Mouse (Mus musculus): Measurements from ENCODE around the gene Grid1.

The Grid1 gene

GRCm38 (mm10) chr14:35453702-35454101, 633.8 kb downstream of the Grid1 start:
- no peak for DNase-seq (ENCODE audit: low spot score)

DNA sequence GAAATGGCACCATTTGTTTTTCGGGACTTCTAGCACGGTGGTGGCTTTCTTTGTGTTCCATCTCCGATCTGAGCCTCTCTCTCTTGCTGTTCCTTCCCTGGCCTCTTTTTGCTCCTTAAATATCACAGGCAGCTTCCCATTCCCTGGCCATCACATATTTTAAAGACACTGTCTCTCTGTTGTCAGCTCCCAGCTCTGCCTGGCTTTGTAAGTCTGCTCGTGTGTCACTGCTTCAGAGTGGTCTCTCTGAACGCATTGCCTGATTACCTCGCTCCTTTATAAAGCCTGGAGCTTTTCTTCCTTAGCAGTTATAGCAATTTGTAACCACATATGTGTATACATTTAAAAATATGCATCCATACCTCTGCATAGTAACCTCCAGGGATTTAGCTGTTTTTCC, 648.3 kb downstream of the Grid1 start:
- DNase-seq (ENCODE audit: low spot score): no peak

- no peak for DNase-seq (ENCODE audit: low spot score)
Measured at GRCm38 (mm10) chr14:35486017-35486416, 666.1 kb downstream of the Grid1 start.

DNA sequence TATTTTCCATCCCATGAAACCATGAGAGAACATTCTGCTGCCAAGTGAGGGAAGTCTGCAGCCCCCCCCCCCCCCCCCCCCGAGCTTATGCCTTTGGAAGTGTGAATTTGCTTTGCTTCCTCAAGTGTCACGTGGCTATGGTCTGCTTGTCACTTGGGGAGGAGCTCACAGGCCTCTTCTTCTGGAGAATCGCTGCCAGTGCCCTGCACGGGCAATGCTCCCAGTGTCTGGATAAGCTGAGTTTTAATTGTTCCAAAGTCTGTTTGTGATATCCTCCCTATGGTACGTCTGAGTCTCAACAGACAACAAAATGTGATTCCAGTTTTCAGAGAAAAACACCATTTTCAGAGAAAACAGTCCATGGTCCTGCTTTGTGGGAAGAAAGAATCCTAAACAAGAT, 682.4 kb downstream of the Grid1 start:
- no peak for DNase-seq (ENCODE audit: low spot score)

GRCm38 (mm10) chr14:35519402-35519801, 699.5 kb downstream of the Grid1 start:
- no peak for DNase-seq (ENCODE audit: low spot score)

GRCm38 (mm10) chr14:35538835-35539234, 718.9 kb downstream of the Grid1 start:
- no peak for DNase-seq (ENCODE audit: low spot score)

DNA sequence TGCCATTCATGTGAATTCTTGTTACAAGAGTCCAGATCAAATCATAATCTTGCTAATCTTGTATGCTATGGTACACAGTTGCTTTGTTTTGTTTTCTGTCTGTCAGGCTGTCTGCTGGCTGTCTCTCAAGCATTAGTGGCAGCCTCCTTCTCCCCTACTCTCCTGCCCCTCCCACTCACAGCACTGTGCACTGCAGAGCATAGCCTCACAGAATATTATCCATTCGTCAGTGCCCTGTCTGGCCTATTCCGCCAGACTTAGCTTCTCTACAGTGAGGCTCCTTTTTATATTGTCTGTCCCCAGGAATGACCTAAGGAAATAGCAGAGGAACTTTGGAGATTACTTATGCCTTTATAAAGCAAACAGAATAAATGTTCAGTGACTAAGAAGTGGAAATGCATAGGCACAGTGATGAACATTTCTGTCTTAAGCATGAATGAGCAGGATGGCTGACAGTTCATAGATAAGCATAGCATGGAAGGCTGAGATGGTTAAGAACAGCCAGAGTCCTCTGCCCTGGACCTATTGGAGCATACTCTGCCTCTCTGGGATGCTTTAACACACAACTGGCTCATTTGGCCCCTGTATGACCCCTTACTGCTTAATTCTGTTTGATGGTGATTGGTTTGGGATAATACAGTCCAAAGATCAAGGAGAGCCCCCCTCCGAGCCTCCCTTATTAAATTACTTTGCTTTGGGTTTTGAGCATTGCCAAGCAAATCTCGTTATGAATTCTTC, 721.5 kb downstream of the Grid1 start:
- no peak for DNase-seq (ENCODE audit: low spot score)

GRCm38 (mm10) chr14:35541992-35542380, 722.1 kb downstream of the Grid1 start:
- no peak for DNase-seq (ENCODE audit: low spot score)

GRCm38 (mm10) chr14:35554288-35554687, 734.4 kb downstream of the Grid1 start:
- DNase-seq (ENCODE audit: low spot score): no peak

- DNase-seq (ENCODE audit: low spot score): no peak
Measured at GRCm38 (mm10) chr14:35561244-35561893, 741.5 kb downstream of the Grid1 start.

DNA sequence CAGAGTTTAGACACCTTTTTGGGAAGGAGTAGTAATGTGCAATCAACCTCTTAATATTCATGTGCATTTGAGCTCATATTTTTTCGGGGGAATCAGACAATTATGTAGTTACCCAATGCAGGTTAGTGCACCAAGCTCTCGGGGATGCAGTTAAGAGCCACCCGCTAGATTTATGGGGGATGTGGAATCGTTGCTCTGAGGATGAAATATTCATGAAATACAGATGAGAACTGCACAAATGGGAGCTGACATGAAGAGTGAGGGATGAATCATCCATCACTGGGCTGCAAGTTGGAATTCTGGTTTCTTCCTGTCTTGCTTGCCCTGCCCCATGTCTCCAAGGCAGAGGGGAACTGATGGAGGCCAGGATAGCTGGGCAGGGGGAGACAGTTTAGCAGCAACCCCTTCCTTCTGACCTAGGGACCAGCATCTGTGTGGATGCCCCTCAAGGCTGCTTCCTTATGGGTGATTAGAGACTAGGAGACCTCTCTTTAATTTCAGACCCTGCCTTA, 753.1 kb downstream of the Grid1 start:
- no peak for DNase-seq (ENCODE audit: low spot score)

- no peak for DNase-seq (ENCODE audit: low spot score)
Measured at GRCm38 (mm10) chr14:35574489-35574888, 754.6 kb downstream of the Grid1 start.

DNA sequence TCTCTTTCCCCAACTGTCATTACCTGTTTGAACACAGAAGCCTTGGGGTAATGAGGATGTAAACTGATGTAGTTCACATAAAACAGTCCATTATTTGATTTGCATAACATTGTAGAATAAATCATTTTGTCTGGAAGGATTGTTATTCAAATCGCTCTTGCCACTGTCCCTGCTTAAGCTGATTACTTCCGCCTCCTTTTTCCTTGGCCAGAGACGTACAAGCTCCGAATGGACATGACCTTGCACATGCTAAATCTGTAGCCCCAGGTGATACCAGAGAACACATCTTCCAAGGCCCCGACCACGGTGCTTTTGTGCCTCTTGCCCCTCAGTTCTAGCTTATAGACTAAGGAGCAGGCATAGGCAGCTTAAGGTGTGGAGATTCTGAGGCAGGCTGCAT, 755.4 kb downstream of the Grid1 start:
- DNase-seq (ENCODE audit: low spot score): no peak

- no peak for DNase-seq (ENCODE audit: low spot score)
Measured at GRCm38 (mm10) chr14:35625749-35626148, 805.8 kb downstream of the Grid1 start.
